1 mouse cellular context compared by ENCODE assay signal in the genomic region with DNA sequence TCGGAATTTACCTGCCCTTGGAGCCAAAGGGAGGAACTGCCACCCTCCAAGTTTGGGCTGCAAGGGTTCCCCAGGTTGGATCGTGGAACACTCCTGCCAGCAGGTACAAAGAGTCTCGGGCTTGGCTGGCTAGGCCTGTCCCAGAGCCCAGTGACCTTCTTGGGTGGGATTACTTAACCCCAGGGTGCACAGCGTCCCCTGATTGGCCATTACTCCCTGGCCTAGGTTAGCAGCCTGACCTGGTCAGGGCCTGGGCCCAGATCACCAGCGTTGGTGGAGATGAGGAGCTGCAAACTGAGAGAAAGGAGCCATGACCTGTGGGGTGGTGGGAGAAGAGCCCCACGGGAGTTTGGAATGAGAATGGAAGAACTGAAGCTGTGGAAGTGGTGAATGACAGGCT.
TF ChIP-seq lines count a peak whose summit lies in the region.

No protein-coding gene starts in this region.

TF ChIP-seq in MEL, 35 proteins besides CTCF, POLR2A, EP300 and RAD21 (continued from another document):
- TF ChIP-seq MAZ (IDR thresholded peaks at IDR 0.05; ENCODE audit: low read depth, low read length) (no peak), GABPA (IDR thresholded peaks at IDR 0.05; ENCODE audit: low read depth, low read length) (no peak), GATA1 (IDR thresholded peaks at IDR 0.05; ENCODE audit: low read depth, low read length) (no peak), MXI1 (IDR thresholded peaks at IDR 0.05; ENCODE audit: low read depth, low read length) (no peak)
